ENCODE assay signal across 10 mouse cellular contexts in the genomic region with DNA sequence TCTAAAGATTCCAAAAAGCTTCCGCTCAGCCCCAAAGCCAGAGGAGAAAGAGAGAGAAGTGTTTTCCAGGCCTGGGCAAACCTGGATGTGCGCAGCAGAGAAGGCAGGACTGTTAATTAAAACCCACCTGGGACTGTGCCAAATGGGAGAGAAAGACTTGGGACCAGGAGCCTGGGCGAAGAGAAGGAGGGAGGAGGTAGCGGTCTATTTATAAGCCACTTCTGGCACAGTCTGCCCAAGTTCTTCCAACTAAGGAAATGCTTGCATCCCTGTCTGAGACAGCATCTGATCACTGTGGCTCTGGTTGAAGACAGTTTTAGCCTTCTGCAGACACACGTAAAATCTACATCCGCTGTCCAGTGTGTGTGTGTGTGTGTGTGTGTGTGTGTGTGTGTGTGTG.
DNase-seq lines count a peak whose midpoint lies in the region; ATAC-seq lines count a peak whose summit lies in the region.
"Had no signal": no experiment of that assay in that cellular context is flagged by ENCODE, and none has a peak within 500 bp of the region (broad histone marks: within the 10 kb centered on the region; RNA-seq: fewer than 3 reads in every experiment).

No protein-coding gene starts in this region.

- no peak for ATAC-seq in kidney, embryonic 15.5 days (replicated peaks; ENCODE audit: low FRiP score)
- ATAC-seq in megakaryocyte progenitor cell, adult 5-6 weeks (replicated peaks; ENCODE audit: poor library complexity), result no peak

- no peak overlapping the region for H3K4me2 ChIP-seq in kidney, embryonic 15.5 days
- H3K4me2 ChIP-seq: hindbrain, embryonic 15.5 days; neural tube, embryonic 12.5 days had no signal

- no peak overlapping the region for H3K9ac ChIP-seq in kidney, embryonic 15.5 days
- H3K9ac ChIP-seq: hindbrain, embryonic 15.5 days; neural tube, embryonic 12.5 days had no signal

- H3K4me1 ChIP-seq in kidney, embryonic 15.5 days, result no peaks in the 10 kb centered on the region
- H3K4me1 ChIP-seq: neural tube, embryonic 12.5 days had no signal

- intact Hi-C loops in gastrocnemius, postnatal 36 days (cut with DNase I), result no loop called here

- H3K27ac ChIP-seq in kidney, embryonic 15.5 days, result no peak overlapping the region
- H3K27ac ChIP-seq: hindbrain, embryonic 15.5 days; neural tube, embryonic 12.5 days had no signal

- no peak overlapping the region for H3K4me3 ChIP-seq in kidney, embryonic 15.5 days (replicated peaks)
- H3K4me3 ChIP-seq: hindbrain, embryonic 15.5 days; neural tube, embryonic 12.5 days had no signal

- WGBS in kidney, embryonic 15.5 days, result 74% methylated on average over 6 of the region's 6 CpGs

- peak; percentile 37 for DNase-seq in kidney, adult 9 months
- peak; percentile 31 to 36 for DNase-seq in cerebellum, postnatal 25 days
- DNase-seq in layer of hippocampus, adult 18-20 months (ENCODE audit: low spot score in 2 of 2), result peak; percentile 25 to 59
- DNase-seq in right cerebral cortex, postnatal 10 days (ENCODE audit: low spot score in 2 of 2), result peak; percentile 83 to 91
- no peak for DNase-seq in spleen, adult 12 weeks (ENCODE audit: low spot score)
- no peak for DNase-seq in gastrocnemius, postnatal 36 days

- no peaks in the 10 kb centered on the region for H3K36me3 ChIP-seq in kidney, embryonic 15.5 days
- H3K36me3 ChIP-seq: hindbrain, embryonic 15.5 days; neural tube, embryonic 12.5 days had no signal

- no peaks in the 10 kb centered on the region for H3K27me3 ChIP-seq in kidney, embryonic 15.5 days
- H3K27me3 ChIP-seq: hindbrain, embryonic 15.5 days; neural tube, embryonic 12.5 days had no signal

- no peaks in the 10 kb centered on the region for H3K9me3 ChIP-seq in kidney, embryonic 15.5 days (replicated peaks)
- H3K9me3 ChIP-seq: hindbrain, embryonic 15.5 days; neural tube, embryonic 12.5 days had no signal

Comparison
In these comparisons a context has a peak if more than half of its experiments do, and no peak if none do; other contexts are left out.
1. DNase-seq: peak in kidney, adult 9 months (single experiment), cerebellum, postnatal 25 days (2 of 2), layer of hippocampus, adult 18-20 months (2 of 2) and right cerebral cortex, postnatal 10 days (2 of 2); none in spleen, adult 12 weeks (single experiment) and gastrocnemius, postnatal 36 days (0 of 2).